Mouse (Mus musculus): ENCODE measurements around the gene Slc26a11. TPM values are rescaled to one million over a fixed set of nuclear protein-coding genes. Genes with fewer than 3 reads are reported as not detected.

Gene Slc26a11
- polyA plus RNA-seq, 1 experiment, result 28.3 TPM

DNA sequence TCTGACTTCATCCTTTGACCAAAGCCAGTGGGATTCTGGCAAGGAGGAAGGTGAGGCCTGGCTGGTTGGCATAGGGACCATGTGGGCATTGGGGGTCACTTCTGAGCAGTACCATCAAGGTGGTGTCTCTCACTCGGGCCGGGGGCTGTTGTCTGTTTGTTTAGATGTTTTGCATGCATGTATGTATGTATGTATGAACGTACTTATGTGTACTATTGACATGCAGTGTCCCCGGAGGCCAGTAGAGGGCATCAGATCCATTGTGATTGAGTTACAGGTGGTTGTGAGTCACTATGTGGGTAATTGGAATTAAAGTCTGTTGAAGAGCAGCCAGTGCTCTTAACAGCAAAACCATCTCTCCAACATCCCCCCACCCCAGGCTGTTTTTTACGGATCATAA, 15.7 kb upstream of the Slc26a11 start:
- Histone ChIP-seq H3K36me3 (ENCODE audit: control insufficient read depth, insufficient read depth, low read length) (no peaks in the 10 kb centered on the region), H3K27ac (ENCODE audit: insufficient read depth, low read length) (no peak overlapping the region), H3K4me3 (ENCODE audit: extremely low read depth, insufficient read depth, insufficient read length) (no peak overlapping the region), H3K27me3 (ENCODE audit: control insufficient read depth, insufficient read depth, low read length) (no peaks in the 10 kb centered on the region), H3K4me1 (ENCODE audit: control insufficient read depth, insufficient read depth, insufficient read length) (0 out of 2 replicates have a peak, but pooled peaks cover 2% of the 10 kb centered on the region)
- TF ChIP-seq POLR2A (IDR thresholded peaks at IDR 0.05; ENCODE audit: low read depth, low read length) (no peak), CTCF (IDR thresholded peaks at IDR 0.05; ENCODE audit: extremely low read depth, insufficient read depth, insufficient read length, insufficient replicate concordance) (peak; percentile 62; the same call in 1 of the 2 replicates)
- peak; percentile 66 to 75 for DNase-seq (ENCODE audit: low read depth in 1 of 2, low spot score in 2 of 2)
- WGBS, result 2% methylated on average over 5 of the region's 5 CpGs

DNA sequence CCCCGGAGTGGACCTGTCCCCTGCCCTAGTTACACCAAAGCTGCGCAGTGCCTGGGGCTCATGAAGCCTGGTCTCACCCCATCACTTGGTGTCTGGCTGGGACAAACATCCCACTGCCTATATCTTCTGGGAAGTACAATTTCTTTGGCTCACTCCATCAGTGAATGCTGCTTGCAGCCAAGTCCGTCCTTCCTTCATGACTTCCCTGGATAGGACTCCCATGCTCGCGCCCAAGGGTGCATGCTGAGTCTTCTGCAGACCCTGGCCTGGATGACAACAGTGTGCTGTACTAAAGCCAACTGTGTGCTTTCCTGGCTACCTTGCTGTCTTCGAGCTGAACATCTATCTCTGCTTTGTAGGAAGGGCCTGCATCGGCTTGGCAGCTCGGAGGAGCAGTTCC, 11.2 kb upstream of the Slc26a11 start:
- H3K4me1 ChIP-seq (ENCODE audit: control insufficient read depth, insufficient read depth, insufficient read length), result peaks cover 7% of the 10 kb centered on the region; the same call in 1 of the 2 replicates
- no peak overlapping the region for H3K27ac ChIP-seq (ENCODE audit: insufficient read depth, low read length)
- no peak for TF ChIP-seq POLR2A (IDR thresholded peaks at IDR 0.05; ENCODE audit: low read depth, low read length)
- TF ChIP-seq CTCF (IDR thresholded peaks at IDR 0.05; ENCODE audit: extremely low read depth, insufficient read depth, insufficient read length, insufficient replicate concordance), result no peak
- no peaks in the 10 kb centered on the region for H3K27me3 ChIP-seq (ENCODE audit: control insufficient read depth, insufficient read depth, low read length)
- no peak for DNase-seq (ENCODE audit: low read depth in 1 of 2, low spot score in 2 of 2)
- no peak overlapping the region for H3K4me3 ChIP-seq (ENCODE audit: extremely low read depth, insufficient read depth, insufficient read length)
- peaks cover 20% of the 10 kb centered on the region for H3K36me3 ChIP-seq (ENCODE audit: control insufficient read depth, insufficient read depth, low read length)
- WGBS, result 85% methylated on average over 8 of the region's 8 CpGs

DNA sequence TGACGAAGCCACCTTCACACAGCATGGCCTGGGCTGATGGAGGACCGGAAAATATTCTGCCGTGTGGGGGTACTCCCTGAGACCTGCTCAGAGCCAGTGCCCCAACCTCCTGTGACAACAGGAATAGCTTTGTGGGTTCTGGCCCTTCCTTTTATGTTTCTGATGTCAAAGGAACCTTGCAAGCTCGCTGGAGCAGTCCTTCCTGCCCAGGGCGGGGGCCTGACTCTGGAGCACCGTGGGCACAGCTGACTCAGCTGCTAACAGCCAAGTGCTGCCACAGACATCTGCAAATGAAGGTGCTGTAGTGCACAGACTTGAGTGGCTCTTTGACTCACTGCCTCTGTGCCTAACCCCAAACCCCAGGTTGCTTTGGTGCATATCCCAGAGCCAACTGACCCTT, 10.5 kb upstream of the Slc26a11 start:
- peaks cover 7% of the 10 kb centered on the region; the same call in 1 of the 2 replicates for H3K4me1 ChIP-seq (ENCODE audit: control insufficient read depth, insufficient read depth, insufficient read length)
- H3K27ac ChIP-seq (ENCODE audit: insufficient read depth, low read length), result no peak overlapping the region
- WGBS, result 21% methylated on average over 6 of the region's 6 CpGs
- DNase-seq (ENCODE audit: low read depth in 1 of 2, low spot score in 2 of 2), result no peak
- no peak for TF ChIP-seq POLR2A (IDR thresholded peaks at IDR 0.05; ENCODE audit: low read depth, low read length)
- TF ChIP-seq CTCF (IDR thresholded peaks at IDR 0.05; ENCODE audit: extremely low read depth, insufficient read depth, insufficient read length, insufficient replicate concordance), result no peak
- H3K27me3 ChIP-seq (ENCODE audit: control insufficient read depth, insufficient read depth, low read length), result no peaks in the 10 kb centered on the region
- peaks cover 24% of the 10 kb centered on the region for H3K36me3 ChIP-seq (ENCODE audit: control insufficient read depth, insufficient read depth, low read length)
- H3K4me3 ChIP-seq (ENCODE audit: extremely low read depth, insufficient read depth, insufficient read length), result no peak overlapping the region

DNA sequence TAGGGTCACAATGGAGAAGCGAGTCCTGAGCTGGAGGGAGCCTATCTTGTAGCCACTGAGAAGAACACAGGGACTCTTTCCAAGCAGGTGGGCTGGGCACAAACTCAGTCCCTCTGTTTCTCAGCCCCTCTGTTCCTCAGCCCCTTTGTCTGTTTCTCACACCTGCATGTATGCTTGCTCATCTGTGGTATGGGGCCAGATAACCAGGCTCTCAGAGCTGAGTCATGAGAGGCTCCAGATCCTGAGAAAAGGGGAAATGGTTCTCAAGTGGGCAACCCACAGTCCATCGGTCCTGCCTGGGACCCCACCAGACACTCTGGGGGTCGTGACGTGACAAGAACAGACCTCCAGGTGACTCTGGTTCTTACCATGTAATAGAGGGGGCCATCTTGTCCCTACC, 8.2 kb upstream of the Slc26a11 start:
- TF ChIP-seq CTCF (IDR thresholded peaks at IDR 0.05; ENCODE audit: extremely low read depth, insufficient read depth, insufficient read length, insufficient replicate concordance) (no peak), POLR2A (IDR thresholded peaks at IDR 0.05; ENCODE audit: low read depth, low read length) (no peak)
- no peaks in the 10 kb centered on the region for H3K27me3 ChIP-seq (ENCODE audit: control insufficient read depth, insufficient read depth, low read length)
- H3K4me3 ChIP-seq (ENCODE audit: extremely low read depth, insufficient read depth, insufficient read length), result no peak overlapping the region
- 53% methylated on average over 4 of the region's 4 CpGs for WGBS
- H3K36me3 ChIP-seq (ENCODE audit: control insufficient read depth, insufficient read depth, low read length), result peaks cover 29% of the 10 kb centered on the region
- no peak overlapping the region for H3K27ac ChIP-seq (ENCODE audit: insufficient read depth, low read length)
- no peak for DNase-seq (ENCODE audit: low read depth in 1 of 2, low spot score in 2 of 2)
- peaks cover 11% of the 10 kb centered on the region; the same call in 1 of the 2 replicates for H3K4me1 ChIP-seq (ENCODE audit: control insufficient read depth, insufficient read depth, insufficient read length)

DNA sequence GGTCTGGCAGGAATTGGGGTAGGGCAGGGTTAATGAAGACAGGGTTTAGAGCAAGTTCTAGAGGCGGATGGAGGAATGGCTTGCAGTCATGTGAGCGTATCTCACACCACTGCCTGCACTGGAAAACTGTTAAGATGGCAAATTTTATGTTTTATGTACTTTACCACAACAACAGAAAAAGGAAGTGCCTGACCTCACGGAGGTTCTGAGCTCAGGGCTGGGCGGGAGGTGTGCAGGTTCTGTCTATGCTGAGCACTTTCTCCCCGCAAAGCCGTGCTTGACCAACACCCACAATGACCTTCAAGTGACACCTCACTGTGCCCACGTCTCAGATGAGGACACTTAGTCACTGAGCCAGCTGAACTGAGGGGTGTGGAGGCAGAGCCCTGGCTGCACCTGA, 3.2 kb upstream of the Slc26a11 start:
- H3K4me3 ChIP-seq (ENCODE audit: extremely low read depth, insufficient read depth, insufficient read length), result no peak overlapping the region
- H3K4me1 ChIP-seq (ENCODE audit: control insufficient read depth, insufficient read depth, insufficient read length), result peaks cover 26% of the 10 kb centered on the region; the same call in 1 of the 2 replicates
- no peaks in the 10 kb centered on the region for H3K27me3 ChIP-seq (ENCODE audit: control insufficient read depth, insufficient read depth, low read length)
- peak overlapping the region; percentile 52 for H3K27ac ChIP-seq (ENCODE audit: insufficient read depth, low read length)
- no peak for TF ChIP-seq CTCF (IDR thresholded peaks at IDR 0.05; ENCODE audit: extremely low read depth, insufficient read depth, insufficient read length, insufficient replicate concordance)
- no peak for TF ChIP-seq POLR2A (IDR thresholded peaks at IDR 0.05; ENCODE audit: low read depth, low read length)
- H3K36me3 ChIP-seq (ENCODE audit: control insufficient read depth, insufficient read depth, low read length), result peaks cover 17% of the 10 kb centered on the region
- peak; percentile 21 to 40 for DNase-seq (ENCODE audit: low read depth in 1 of 2, low spot score in 2 of 2)
- 17% methylated on average over 7 of the region's 7 CpGs for WGBS

DNA sequence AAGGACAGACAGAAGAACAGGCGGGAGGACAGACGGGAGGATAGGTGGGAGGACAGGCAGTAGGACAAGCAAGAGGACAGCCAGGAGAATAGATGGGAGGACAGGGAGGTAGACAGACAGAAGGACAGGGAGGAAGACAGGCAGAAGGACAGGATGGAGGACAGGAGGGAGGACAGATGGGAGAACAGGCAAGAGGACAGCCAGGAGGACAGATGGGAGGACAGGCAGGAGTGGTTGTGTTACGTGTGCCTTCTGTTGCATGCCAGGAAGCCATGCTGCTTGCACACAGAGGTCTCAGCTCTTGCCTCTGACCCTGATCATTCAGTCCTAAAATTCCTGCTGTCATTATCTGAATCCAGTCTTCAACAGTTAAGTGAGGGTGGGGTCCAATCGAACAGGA, 1.4 kb upstream of the Slc26a11 start:
- Histone ChIP-seq H3K27me3 (ENCODE audit: control insufficient read depth, insufficient read depth, low read length) (no peaks in the 10 kb centered on the region), H3K4me3 (ENCODE audit: extremely low read depth, insufficient read depth, insufficient read length) (no peak overlapping the region), H3K36me3 (ENCODE audit: control insufficient read depth, insufficient read depth, low read length) (peaks cover 10% of the 10 kb centered on the region), H3K4me1 (ENCODE audit: control insufficient read depth, insufficient read depth, insufficient read length) (peaks cover 26% of the 10 kb centered on the region; the same call in 1 of the 2 replicates), H3K27ac (ENCODE audit: insufficient read depth, low read length) (no peak overlapping the region)
- no peak for DNase-seq (ENCODE audit: low read depth in 1 of 2, low spot score in 2 of 2)
- 79% methylated on average over 4 of the region's 4 CpGs for WGBS
- TF ChIP-seq POLR2A (IDR thresholded peaks at IDR 0.05; ENCODE audit: low read depth, low read length) (no peak), CTCF (IDR thresholded peaks at IDR 0.05; ENCODE audit: extremely low read depth, insufficient read depth, insufficient read length, insufficient replicate concordance) (no peak)

DNA sequence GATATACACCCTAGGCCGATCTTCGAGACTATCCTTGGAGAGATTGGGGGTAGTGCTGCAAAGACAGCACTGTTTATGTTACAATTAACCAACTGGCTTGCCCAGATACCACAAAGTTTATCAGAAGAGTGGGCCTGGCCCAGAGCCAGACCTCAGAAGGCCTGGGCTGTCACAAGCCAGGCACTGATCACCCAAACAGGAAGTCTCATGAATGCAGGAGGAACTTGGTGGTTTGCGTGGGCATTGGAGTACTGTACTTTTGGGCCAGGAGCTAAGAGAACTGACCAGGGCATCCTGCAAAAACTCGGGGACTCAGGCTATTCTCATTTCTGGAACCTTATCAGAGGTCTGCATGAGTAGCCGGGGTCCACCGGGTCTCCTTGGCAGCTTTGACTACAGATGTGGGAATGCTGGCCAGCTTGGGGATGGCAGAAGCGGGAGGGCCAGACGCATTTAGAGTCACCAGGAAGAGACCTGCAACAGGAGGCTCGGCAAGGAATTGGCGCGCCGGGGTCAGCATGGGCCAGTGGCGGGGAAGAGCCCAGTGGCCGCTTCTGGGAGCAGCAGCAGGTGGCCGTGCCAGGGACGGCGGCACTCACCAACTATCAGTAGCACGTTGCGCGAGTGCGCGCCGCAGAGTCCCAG, 437 bp upstream of the Slc26a11 start:
- peak overlapping the region; percentile 78 for H3K4me3 ChIP-seq (ENCODE audit: extremely low read depth, insufficient read depth, insufficient read length)
- TF ChIP-seq CTCF (IDR thresholded peaks at IDR 0.05; ENCODE audit: extremely low read depth, insufficient read depth, insufficient read length, insufficient replicate concordance) (no peak), POLR2A (IDR thresholded peaks at IDR 0.05; ENCODE audit: low read depth, low read length) (no peak; the same call in 1 of the 2 replicates)
- H3K27ac ChIP-seq (ENCODE audit: insufficient read depth, low read length), result peak overlapping the region; percentile 88
- no peaks in the 10 kb centered on the region for H3K27me3 ChIP-seq (ENCODE audit: control insufficient read depth, insufficient read depth, low read length)
- peaks cover 5% of the 10 kb centered on the region for H3K36me3 ChIP-seq (ENCODE audit: control insufficient read depth, insufficient read depth, low read length)
- peak; percentile 60 to 74 for DNase-seq (ENCODE audit: low read depth in 1 of 2, low spot score in 2 of 2)
- 1% methylated on average over 23 of the region's 23 CpGs for WGBS
- peaks cover 26% of the 10 kb centered on the region; the same call in 1 of the 2 replicates for H3K4me1 ChIP-seq (ENCODE audit: control insufficient read depth, insufficient read depth, insufficient read length)

Measured in spleen, adult 2 months (tissue).